Mouse (Mus musculus) left cerebral cortex, adult 9 months (tissue): ENCODE measurements at regions not wholly inside any gene's neighbourhood (a gene's known extent, or its start where the extent isn't known, plus 50 kb on each side); places are given as distances from the start of the nearest gene placed in this dataset.

Experiments used
- DNase-seq, 2 experiments: peaks; one replicate each; pipeline ENCODE4 v3.0.0; 2022; ENCODE audit warnings: low spot score in 2 of 2

- peak; percentile 23 to 65 for DNase-seq
Measured at GRCm38 (mm10) chr6:49637654-49638053, 184.9 kb upstream of the Npy start.

DNA sequence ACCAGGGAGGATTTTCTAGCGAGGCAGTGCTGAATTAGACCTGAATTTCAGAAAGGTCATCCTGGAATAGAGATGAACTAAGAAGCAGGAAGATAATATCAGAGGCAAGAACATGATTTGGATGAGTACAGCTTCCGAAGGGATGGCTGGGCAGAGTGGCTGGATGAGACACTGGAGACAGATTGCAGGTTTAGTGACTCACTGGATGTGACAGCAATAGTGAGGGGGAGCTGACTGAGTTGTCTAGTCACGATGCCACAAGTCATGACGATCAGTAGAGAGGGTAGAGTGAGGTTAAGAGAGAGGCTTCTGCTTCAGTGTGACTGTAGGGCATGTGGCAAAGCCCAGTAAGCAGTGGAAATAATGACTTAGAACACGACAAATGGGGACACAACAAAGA is 181.3 kb upstream of the Npy start:
- peak in 1 of 2 experiments; percentile 15 for DNase-seq

DNA sequence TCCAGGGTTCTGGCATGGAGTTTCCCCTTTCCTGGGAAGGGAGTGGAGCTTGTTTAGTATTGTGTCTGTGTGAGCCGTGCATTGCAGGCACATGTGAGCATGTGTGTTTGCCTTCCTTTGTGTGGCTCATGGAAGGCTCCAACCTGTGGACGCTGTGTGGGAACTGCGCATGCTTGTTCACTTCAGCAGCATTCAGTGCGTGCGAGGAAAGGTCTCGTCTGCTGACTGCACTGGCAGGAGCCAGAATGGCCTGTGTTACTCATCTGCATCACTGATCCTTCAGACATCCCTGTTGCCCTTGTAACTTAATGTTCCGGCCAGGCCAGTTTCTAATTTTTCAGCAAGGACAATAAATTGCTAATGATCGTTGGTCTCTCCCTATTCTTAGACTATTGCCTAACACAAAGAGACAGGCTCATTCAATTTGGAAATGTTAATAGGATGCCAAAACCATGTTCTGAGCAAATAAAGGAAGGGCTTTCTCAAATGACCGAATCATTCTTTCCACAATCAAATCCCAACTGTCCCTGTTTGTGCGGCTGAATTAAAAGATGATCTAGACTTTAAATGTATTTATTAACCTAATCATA is 167.9 kb upstream of the Npy start:
- no peak for DNase-seq

- DNase-seq: no peak
Measured at GRCm38 (mm10) chr6:49655241-49655640, 167.3 kb upstream of the Npy start.

GRCm38 (mm10) chr6:49656359-49657280 is 165.9 kb upstream of the Npy start:
- peak; percentile 7 to 38 for DNase-seq

GRCm38 (mm10) chr6:49657988-49658387 is 164.5 kb upstream of the Npy start:
- no peak for DNase-seq

DNA sequence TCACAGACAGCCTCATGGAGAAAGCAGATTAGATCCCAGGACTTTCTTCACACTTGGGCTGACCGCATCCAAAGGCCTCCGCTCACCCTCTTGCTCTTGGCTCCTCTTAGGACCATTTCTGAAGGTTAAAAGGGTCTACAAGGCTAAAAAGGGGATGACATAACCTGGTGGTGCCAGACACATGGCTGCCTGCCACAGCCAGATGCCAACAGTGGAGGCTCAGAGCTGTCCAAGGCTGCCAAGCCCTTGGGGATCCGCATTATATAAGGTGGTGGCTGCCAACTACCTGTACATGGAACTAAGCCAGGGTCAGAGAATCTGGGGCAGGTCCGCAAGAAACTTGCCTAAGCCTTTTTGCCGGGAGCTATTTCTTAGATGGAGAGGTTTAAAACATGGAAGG is 151.5 kb upstream of the Npy start:
- no peak for DNase-seq

GRCm38 (mm10) chr6:49671912-49672311 is 150.6 kb upstream of the Npy start:
- DNase-seq: peak in 1 of 2 experiments; percentile 8

GRCm38 (mm10) chr6:49686776-49687175 is 135.7 kb upstream of the Npy start:
- no peak for DNase-seq

GRCm38 (mm10) chr6:49692032-49692539 is 130.4 kb upstream of the Npy start:
- DNase-seq: no peak

GRCm38 (mm10) chr6:49694851-49695250 is 127.7 kb upstream of the Npy start:
- DNase-seq: peak in 1 of 2 experiments; percentile 11

GRCm38 (mm10) chr6:49696990-49697389 is 125.5 kb upstream of the Npy start:
- peak in 1 of 2 experiments; percentile 38 for DNase-seq

DNA sequence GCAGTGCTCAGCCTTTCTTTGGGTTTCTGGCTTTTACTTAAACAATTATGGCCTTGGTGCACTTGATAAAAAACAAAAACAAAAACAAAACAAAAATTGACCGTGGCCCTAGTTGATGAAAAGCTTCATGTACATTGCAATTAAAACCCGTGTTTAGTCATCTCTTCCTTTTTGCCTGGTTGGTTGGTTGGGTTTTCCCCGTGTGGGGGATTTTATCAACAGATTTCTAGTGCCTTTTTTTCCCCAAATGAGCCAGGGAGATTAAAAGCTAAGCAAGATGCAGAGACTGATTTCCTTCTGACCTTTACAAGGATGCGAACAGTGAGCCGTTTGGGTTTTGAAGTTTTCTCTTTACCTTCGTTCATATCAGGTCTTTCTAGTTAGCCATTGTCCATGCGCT is 121.1 kb upstream of the Npy start:
- DNase-seq: no peak

GRCm38 (mm10) chr6:49712980-49713379 is 109.5 kb upstream of the Npy start:
- no peak for DNase-seq

- peak; percentile 39 to 40 for DNase-seq
Measured at GRCm38 (mm10) chr6:49716520-49716919, 106.0 kb upstream of the Npy start.

- DNase-seq: no peak
Measured at GRCm38 (mm10) chr6:49716945-49717344, 105.6 kb upstream of the Npy start.

DNA sequence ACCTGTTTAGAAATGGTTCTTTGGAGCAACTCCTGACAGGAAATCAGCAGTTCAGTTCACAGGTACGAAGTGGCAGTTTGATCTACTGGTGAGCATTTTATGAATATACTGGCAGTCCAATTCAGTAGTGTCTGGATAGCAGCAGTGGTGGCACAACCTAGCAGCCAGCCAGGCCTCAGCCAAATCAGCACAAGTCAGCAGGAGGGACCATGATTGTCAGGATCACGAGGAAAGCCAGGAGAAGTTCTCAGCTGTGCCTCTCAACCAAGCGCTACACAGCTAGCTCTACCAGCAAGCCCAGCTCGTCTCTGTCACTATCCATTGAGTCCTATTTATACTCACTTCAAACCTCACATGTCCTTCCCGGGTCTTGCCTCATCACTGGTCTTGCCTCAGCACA is 89.3 kb upstream of the Npy start:
- DNase-seq: no peak

DNA sequence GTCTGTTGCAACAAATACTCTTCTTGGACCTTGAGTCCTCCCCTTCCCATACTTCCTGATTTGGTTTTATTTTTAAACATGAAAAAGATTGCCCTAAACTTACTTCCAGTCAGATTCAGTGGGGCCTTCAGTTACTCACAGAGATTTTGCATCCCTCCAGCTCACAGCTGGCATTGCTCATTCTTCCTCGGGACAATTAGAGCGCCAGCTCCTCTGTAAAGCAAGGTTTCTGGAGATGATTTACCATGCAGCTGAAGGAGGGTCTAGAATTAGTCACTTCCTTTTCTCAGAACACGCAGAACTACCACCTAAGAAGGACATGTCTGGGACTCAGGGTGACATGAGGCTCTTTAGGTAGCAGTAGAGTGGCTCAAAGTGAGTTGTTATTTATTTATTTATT is 79.4 kb upstream of the Npy start:
- no peak for DNase-seq

DNA sequence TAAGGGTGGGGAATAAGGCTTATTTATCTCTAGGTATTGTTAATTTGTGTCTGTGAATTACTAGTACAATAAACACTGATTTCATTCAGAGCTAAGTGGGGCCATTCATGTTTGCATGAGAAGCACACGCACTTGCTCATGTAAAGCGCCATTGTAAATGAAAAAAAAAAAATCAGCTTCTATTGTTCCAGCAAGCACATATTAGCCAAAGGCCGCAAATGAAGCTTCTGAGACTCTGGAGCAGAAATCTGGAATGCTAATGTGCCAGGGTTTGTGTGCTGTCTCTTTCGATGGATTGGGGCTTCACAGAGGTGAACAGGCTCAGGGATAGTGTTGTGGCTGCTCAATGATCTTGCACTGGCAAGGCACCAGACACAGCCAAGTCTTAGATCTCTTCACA is 77.2 kb upstream of the Npy start:
- DNase-seq: no peak

DNA sequence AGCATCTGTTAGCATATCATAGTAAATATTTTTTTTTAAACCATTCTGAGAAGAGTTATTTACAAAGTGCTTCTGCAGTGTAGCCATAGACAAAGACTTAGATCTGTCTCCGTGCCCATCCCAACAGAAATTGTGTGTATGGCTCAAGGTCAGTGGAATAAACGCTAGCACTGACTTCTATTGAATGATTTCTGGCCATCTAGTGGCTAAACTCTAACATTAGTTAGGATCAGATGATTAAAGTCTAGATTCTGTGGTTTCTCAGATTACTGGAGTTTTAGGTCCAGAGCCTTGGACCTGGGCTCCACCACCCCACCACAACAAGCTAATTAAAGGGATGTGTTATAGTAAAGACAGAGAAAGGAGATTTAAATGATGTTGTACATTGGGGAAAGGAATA is 72.0 kb upstream of the Npy start:
- DNase-seq: no peak

GRCm38 (mm10) chr6:49759614-49760013 is 62.9 kb upstream of the Npy start:
- DNase-seq: no peak

- no peak for DNase-seq
Measured at GRCm38 (mm10) chr6:49764746-49765145, 57.8 kb upstream of the Npy start.
